Mouse (Mus musculus) C2C12 (cell line): ENCODE measurements around the gene Prrc2a. TPM values are rescaled to one million over a fixed set of nuclear protein-coding genes. Genes with fewer than 3 reads are reported as not detected.

Experiments used
- H3K27me3 ChIP-seq: one replicate; pipeline ENCODE4 v1.6.1; 2011; ENCODE audit not compliant: control insufficient read depth, insufficient read depth, insufficient read length
- H3K36me3 ChIP-seq: one replicate; pipeline ENCODE4 v1.6.1; 2011; ENCODE audit not compliant: control insufficient read depth, insufficient read depth
- H3K4me3 ChIP-seq: one replicate; pipeline ENCODE4 v1.5.1; 2011; ENCODE audit warnings: mild to moderate bottlenecking, control low read depth; ENCODE audit not compliant: poor library complexity, insufficient read depth, severe bottlenecking
- H3K79me2 ChIP-seq: one replicate; pipeline ENCODE4 v1.6.1; 2011; ENCODE audit not compliant: control insufficient read depth, insufficient read depth
- H3K79me3 ChIP-seq: one replicate; pipeline ENCODE4 v1.6.1; 2011; ENCODE audit warnings: low read depth, control low read depth
- H3ac ChIP-seq: one replicate; pipeline ENCODE3; 2011; ENCODE audit warnings: low read depth; ENCODE audit not compliant: control insufficient read depth, insufficient read length
- CEBPB ChIP-seq: IDR thresholded peaks from one replicate; pipeline ENCODE4 v1.6.1; 2011; ENCODE audit warnings: low read depth, mild to moderate bottlenecking, control low read depth, moderate library complexity
- CTCF ChIP-seq: IDR thresholded peaks from one replicate; pipeline ENCODE4 v1.5.1; 2011; ENCODE audit not compliant: control insufficient read depth, insufficient read depth, insufficient read length
- FOSL1 ChIP-seq: IDR thresholded peaks from one replicate; pipeline ENCODE4 v1.8.0; 2011; ENCODE audit warnings: mild to moderate bottlenecking, low read length; ENCODE audit not compliant: poor library complexity, insufficient read depth, severe bottlenecking
- MAX ChIP-seq: IDR thresholded peaks from one replicate; pipeline ENCODE4 v1.6.1; 2011; ENCODE audit warnings: mild to moderate bottlenecking, control low read depth
- MYOD1 ChIP-seq: IDR thresholded peaks from one replicate; pipeline ENCODE4 v1.6.1; 2011; ENCODE audit warnings: low read depth; ENCODE audit not compliant: control insufficient read depth, insufficient read length
- MYOG ChIP-seq: IDR thresholded peaks from one replicate; pipeline ENCODE4 v1.6.1; 2011; ENCODE audit not compliant: control insufficient read depth, insufficient read length; ENCODE audit errors: extremely low read depth
- USF1 ChIP-seq: IDR thresholded peaks from one replicate; pipeline ENCODE4 v1.6.1; 2011; ENCODE audit warnings: low read depth, mild to moderate bottlenecking, control low read depth, moderate library complexity
- polyA plus RNA-seq: library from polyadenylated mRNA; unstranded; fragments of >200 nt; fragmentation: generic; extraction: Trizol; gene quantifications from one replicate; pipeline ENCODE4 v1.2.1, GENCODE M21; 2012; ENCODE audit warnings: missing spikeins

Prrc2a gene
- polyA plus RNA-seq, 1 experiment = 183 TPM

DNA sequence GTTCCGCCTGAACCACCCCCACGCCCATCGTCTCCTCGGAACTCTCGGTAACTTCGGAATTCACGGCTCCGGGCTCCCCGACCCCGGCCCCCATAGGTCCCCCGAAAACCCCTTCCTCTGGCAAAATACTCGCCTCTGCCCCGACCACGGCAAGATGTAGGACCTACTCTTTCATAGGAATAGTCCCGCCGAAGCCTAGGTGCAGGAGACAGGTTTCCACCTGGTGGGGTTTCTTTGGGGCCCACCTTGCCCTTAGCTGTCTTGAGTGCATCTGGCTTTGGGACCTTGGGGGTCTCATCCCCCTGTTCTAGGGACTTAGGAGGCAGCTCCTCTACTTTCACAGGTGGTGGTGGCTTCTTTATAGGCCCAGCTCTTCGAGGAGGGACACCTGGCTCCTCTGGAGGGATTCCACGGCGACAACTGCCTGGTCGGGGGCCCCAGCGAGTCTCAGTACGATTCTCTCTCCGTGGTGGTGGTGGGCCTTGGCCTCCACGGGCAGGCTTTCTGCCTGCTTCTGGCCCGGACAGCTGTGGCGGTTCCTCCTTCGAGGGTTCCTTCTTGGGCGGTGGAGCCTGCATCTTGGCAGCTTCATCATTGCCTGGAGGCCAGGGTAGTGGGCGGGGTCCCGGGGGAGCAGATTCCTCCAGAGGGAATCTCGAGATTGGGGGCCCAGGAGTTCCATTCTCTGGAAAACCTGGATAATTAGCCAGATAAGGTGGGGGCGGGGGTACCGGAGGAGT, 8.1 kb downstream of the Prrc2a start:
- H3K4me3 ChIP-seq = no peak overlapping the region
- peaks cover 92% of the 10 kb centered on the region for H3K79me2 ChIP-seq
- no peaks in the 10 kb centered on the region for H3K27me3 ChIP-seq
- TF ChIP-seq CEBPB (no peak), USF1 (no peak), MYOG (no peak), MYOD1 (no peak), CTCF (no peak), MAX (no peak), FOSL1 (no peak)
- H3K36me3 ChIP-seq = peaks cover 100% of the 10 kb centered on the region
- H3K79me3 ChIP-seq = peaks cover 45% of the 10 kb centered on the region
- H3ac ChIP-seq = no peak overlapping the region

DNA sequence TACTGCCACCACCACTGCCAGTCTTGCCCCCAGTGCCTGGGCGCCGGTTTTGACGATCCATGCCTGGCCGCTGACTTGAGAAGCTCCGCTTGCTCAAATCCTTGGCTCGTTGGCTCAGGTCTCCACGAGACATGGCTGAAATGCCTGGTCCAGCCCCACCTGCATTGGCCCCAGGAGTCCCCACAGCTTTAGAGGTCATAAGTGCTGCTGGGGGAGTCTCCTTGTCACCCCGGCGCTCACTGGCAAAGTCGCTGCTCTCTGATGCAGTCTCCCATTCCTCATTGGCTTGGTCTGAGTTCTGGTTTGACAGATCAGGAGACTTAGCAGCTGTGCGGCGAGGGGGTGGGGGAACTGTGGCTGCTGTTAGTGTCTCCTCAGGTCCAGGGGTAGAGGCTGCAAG, 9.2 kb downstream of the Prrc2a start:
- Histone ChIP-seq H3ac (no peak overlapping the region), H3K4me3 (no peak overlapping the region), H3K79me3 (peaks cover 33% of the 10 kb centered on the region), H3K36me3 (peaks cover 97% of the 10 kb centered on the region), H3K79me2 (peaks cover 80% of the 10 kb centered on the region), H3K27me3 (no peaks in the 10 kb centered on the region)
- TF ChIP-seq MAX = no peak
- TF ChIP-seq FOSL1 = no peak
- TF ChIP-seq USF1 = no peak
- no peak for TF ChIP-seq MYOG
- no peak for TF ChIP-seq CTCF
- no peak for TF ChIP-seq MYOD1
- no peak for TF ChIP-seq CEBPB

DNA sequence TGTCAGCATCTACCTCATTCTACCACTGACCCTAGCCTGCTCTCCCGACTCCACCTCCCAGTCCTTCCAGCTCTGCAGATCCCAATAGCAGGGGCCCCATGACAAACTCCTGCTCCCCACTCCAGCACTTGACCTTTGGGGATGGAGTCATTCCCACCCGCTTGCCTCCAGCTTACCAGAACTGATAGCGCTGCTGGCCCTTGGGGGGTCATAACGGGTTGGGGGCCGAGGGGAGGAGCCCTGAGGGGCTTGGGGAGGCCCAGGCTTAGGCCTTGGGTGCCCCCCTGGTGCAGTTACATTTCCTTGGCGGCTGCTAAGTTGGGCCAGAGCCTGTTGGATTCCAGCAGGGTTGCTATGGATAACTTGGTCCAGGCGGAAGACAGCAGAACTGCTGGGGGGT, 10.1 kb downstream of the Prrc2a start:
- Histone ChIP-seq H3K79me2 (peaks cover 72% of the 10 kb centered on the region), H3ac (no peak overlapping the region), H3K79me3 (peaks cover 25% of the 10 kb centered on the region), H3K4me3 (no peak overlapping the region), H3K27me3 (no peaks in the 10 kb centered on the region), H3K36me3 (peaks cover 97% of the 10 kb centered on the region)
- no peak for TF ChIP-seq FOSL1
- TF ChIP-seq USF1 = no peak
- no peak for TF ChIP-seq MYOG
- TF ChIP-seq CEBPB = no peak
- no peak for TF ChIP-seq CTCF
- TF ChIP-seq MAX = no peak
- TF ChIP-seq MYOD1 = no peak

DNA sequence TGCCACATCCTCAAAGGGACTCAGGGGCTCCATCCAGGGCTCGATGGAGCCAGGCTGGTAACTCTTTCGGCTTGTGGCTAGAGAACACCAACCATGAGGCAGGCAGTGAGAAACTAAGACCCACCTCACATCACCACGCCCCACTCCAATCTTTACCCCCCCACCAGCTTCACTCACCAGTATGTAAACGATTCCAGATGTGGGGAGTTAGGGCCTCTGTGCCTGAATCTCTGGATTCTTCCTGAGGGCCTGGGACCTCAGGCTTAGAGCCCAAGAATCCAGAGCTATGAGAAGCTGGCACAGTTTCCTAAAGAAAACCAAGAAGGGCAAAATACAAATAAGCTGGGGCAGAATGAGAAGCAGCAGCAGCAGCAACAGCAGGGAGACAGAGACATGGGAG, 10.8 kb downstream of the Prrc2a start:
- peaks cover 96% of the 10 kb centered on the region for H3K36me3 ChIP-seq
- H3K79me3 ChIP-seq = peaks cover 22% of the 10 kb centered on the region
- H3K4me3 ChIP-seq = no peak overlapping the region
- no peak overlapping the region for H3ac ChIP-seq
- TF ChIP-seq CEBPB (no peak), FOSL1 (no peak)
- peaks cover 65% of the 10 kb centered on the region for H3K79me2 ChIP-seq
- H3K27me3 ChIP-seq = no peaks in the 10 kb centered on the region

DNA sequence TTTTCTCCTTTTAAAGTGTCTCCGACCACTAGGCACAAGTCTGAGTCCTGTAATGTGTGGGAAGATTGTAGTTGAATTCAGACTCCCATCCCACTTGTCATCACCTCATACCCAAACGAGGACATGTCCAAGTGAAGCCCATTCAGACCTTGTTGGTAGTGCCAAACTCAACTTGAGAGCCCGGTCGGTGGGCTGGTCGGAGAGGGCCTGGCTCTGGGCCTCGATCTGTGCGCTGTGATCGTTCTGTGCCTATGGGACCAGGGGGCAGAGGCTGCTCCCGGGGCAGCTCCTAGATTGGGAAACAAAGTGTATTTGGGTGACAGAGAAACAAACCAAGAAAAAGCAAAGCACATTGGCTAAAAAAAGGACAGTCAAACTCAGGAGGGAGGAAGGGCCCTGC, 11.6 kb downstream of the Prrc2a start:
- H3K79me2 ChIP-seq = peaks cover 56% of the 10 kb centered on the region
- TF ChIP-seq MYOG (no peak), CEBPB (no peak), FOSL1 (no peak), MYOD1 (no peak), MAX (no peak), CTCF (no peak), USF1 (no peak)
- H3K36me3 ChIP-seq = peaks cover 95% of the 10 kb centered on the region
- peaks cover 19% of the 10 kb centered on the region for H3K79me3 ChIP-seq
- no peak overlapping the region for H3ac ChIP-seq
- no peak overlapping the region for H3K4me3 ChIP-seq
- H3K27me3 ChIP-seq = no peaks in the 10 kb centered on the region

DNA sequence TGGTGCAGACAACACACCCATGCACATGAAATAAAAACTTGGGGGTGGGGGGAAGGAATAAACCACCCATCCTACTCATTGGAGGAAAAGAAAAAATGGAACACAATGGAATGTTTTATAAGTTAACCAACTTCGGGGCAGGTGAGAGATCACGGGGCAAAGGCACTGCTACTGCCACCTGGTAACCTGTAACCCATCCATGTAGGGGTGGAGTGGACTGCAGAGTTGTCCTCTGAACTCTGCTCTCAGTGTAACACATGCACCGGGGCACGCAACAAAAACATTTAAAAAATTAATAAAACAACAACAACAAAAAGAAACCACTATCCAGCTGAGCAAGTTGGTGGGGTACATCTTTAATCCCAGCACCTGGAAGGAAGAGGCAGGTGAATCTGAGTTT, 12.6 kb downstream of the Prrc2a start:
- no peak for TF ChIP-seq MAX
- TF ChIP-seq MYOD1 = no peak
- no peak for TF ChIP-seq FOSL1
- TF ChIP-seq CEBPB = no peak
- TF ChIP-seq MYOG = no peak
- no peak for TF ChIP-seq CTCF
- no peak for TF ChIP-seq USF1
- H3K79me2 ChIP-seq = peaks cover 47% of the 10 kb centered on the region
- H3K36me3 ChIP-seq = peaks cover 95% of the 10 kb centered on the region
- H3K79me3 ChIP-seq = peaks cover 14% of the 10 kb centered on the region
- H3K27me3 ChIP-seq = no peaks in the 10 kb centered on the region
- no peak overlapping the region for H3K4me3 ChIP-seq
- H3ac ChIP-seq = no peak overlapping the region
